Mouse (Mus musculus): ENCODE results near the gene Ripk3. TPM values are rescaled to one million over a fixed set of nuclear protein-coding genes. Genes with fewer than 3 reads are reported as not detected.

The Ripk3 gene
- total RNA-seq, 2 experiments from 2014 or later: 0.78 to 2.2 TPM

GRCm38 (mm10) chr14:55795380-55796163, 6.9 kb upstream of the Ripk3 start:
- peak in 1 of 2 experiments; percentile 4 for DNase-seq (ENCODE audit: low spot score in 2 of 2)

DNA sequence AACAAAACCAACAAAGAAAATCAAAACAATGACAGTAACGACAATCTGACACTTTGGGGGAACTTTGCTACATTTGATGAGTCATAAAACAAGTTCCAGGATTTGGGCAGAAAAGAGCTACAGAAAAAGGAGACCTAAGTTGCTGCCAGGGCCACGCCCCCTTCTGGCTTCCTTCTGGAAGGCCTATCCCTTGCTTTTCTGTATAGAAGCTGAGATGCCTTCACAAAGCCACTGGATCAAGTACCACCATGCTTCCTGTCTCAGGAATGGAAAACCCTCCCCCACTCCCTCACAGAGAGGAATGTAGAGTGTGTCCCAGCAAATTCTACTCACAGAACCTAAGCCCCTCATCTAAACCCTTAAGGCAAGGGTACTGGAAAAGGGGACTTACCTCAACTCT, 5.3 kb upstream of the Ripk3 start:
- peak in 1 of 2 experiments; percentile 4 for DNase-seq (ENCODE audit: low spot score in 2 of 2)

DNA sequence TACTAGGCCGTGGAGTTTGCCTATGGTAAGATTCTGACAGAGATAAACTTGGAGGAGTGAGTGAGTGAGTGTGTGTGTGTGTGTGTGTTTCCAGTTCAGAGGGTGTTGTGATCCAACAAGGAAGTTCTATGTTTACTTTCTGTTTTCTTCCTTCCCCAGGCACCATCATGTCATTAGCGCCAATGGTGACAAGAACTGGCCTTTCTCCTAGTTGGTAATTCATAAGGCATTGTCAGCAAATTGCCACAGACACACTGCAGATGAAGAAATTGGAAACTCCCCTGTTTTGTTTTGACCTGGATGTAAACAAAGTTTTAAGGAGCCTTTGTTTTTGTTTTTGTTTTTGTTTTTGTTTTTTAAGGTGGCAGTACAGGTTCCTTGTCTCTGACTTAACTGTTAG, 4.8 kb upstream of the Ripk3 start:
- no peak for DNase-seq (ENCODE audit: low spot score in 2 of 2)

GRCm38 (mm10) chr14:55787731-55788130, 934 bp downstream of the Ripk3 start:
- DNase-seq (ENCODE audit: low spot score in 2 of 2): peak in 1 of 2 experiments; percentile 7

DNA sequence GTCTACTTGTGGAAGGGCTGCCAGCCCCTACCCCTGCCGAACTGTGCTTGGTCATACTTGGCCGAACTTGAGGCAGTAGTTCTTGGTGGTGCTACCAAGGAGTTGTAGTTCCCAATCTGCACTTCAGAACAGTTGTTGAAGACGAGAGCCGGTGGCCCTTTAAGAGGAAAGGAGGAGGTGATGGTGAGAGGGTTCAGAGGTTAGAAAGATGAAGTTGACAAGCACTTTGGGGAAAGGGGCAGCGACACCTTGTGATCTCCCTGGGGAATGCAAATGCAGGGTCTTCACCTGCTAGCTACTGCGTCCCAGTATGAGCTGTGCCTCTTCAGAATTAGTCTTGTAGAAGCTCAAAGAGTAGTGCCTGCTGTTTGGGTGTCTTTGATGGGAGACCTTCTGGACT, 3.5 kb downstream of the Ripk3 start:
- peak in 1 of 2 experiments; percentile 17 for DNase-seq (ENCODE audit: low spot score in 2 of 2)

DNA sequence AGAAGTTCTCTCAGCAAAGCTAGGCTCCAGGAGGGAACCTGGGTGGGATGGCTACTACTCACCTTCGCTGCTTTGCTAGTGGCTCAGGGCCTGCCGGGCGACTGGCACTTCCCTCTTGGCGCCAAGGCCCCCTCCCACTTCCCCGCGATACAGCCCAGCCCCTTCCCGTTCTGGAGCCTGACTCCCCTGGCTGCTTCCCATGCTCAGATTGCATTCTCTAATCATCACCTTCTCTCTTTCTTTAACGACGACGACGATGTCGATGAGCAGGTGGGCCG, 4.8 kb downstream of the Ripk3 start, which contains the start of gene Adcy4:
Gene Adcy4 (minus strand): TSS at position 138 of the 278 bp plus-strand sequence.
- DNase-seq (ENCODE audit: low spot score in 2 of 2): peak in 1 of 2 experiments; percentile 8

DNA sequence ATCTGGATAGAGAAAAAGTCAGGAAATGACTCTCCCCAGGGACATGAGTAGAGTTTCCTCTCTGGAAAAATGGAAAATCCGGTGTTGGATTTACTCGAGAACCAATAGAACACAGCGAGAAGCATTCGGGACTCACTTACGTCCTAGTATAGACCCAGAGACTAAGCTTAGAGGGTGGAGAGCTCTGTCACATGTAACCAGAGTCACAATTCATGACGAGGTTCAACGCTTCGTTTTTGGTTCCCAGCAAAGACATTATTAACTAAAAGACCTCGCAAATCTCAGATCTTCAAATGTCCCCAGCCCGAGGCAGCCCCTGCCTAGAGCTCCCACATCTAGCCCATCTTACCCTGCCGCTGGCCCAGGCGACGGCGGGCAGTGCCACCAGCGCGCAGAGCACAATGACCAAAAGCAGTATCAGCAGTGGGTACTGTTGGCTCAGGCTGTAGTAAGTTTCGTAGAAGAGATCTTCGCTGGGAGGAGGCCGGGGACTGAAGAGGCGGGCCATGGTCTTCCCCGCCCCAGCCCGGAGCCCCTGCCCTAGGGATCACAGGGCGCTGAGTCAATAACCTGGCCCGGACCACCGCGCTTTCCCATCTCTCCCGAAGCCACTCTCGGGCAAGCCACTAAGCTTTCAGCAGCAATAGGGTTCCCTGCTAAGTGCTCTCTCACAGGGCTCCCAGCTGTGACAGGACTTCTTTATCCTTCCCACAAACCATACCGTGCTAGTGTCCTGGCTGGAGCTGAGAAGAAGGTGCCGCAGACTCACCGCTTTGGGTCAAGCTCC, 5.3 kb downstream of the Ripk3 start:
- peak in 1 of 2 experiments; percentile 12 for DNase-seq (ENCODE audit: low spot score in 2 of 2)

DNA sequence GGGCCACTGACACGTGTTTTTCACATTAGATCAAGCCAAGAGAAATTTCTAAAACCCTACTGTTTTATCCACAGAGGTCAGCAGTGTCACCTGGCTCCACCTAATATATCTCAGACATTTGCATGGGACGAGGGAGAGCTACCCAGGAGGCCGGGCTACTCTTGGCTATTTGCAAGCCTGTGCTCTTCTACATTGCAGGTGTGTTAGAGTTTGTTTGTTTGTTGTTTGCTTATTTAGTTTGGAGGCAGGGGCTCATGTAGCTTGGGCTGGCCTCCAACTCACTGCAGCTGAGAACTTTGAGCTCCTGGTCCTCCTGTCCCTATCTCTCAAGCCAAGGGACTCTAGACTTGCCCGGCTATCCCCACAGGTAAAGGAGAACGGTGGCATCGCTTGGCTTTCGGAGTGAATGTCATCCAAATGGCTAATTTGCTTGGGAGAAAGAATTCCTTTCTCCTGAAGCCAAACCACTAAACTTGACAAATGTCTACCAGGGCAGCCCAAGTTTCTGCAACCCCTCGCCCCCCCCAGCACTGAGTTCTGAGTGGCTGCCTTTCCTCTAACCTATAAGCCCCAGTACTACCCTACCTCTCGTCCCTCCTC, 6.2 kb downstream of the Ripk3 start:
- peak in 1 of 2 experiments; percentile 7 for DNase-seq (ENCODE audit: low spot score in 2 of 2)

DNA sequence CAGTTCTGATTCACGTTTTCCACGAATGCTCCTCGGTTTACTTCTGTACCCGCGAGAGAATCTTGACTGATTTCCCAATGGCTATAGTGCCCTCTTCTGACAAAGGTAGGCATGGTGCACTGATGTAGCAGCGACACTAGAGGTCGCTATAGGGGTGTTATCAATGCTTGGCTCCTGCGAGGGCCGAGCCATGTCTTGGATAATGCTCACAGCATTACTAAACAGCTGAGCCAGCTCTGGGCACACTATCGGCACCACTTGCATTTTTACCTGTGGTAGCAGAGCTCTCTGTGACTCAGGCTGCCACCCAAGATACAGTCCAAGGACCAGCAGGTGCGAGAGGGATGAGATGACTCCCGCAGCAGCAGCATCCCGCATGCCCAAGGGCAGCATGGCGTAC, 7.4 kb downstream of the Ripk3 start:
- peak; percentile 48 to 68 for DNase-seq (ENCODE audit: low spot score in 2 of 2)

- peak; percentile 2 to 10 for DNase-seq (ENCODE audit: low spot score in 2 of 2)
These were observed 7.9 kb downstream of the Ripk3 start for GRCm38 (mm10) chr14:55780736-55781135.

GRCm38 (mm10) chr14:55779656-55780055, 9.0 kb downstream of the Ripk3 start:
- peak; percentile 0 to 8 for DNase-seq (ENCODE audit: low spot score in 2 of 2)

GRCm38 (mm10) chr14:55778686-55779085, 10.0 kb downstream of the Ripk3 start:
- peak in 1 of 2 experiments; percentile 5 for DNase-seq (ENCODE audit: low spot score in 2 of 2)

DNA sequence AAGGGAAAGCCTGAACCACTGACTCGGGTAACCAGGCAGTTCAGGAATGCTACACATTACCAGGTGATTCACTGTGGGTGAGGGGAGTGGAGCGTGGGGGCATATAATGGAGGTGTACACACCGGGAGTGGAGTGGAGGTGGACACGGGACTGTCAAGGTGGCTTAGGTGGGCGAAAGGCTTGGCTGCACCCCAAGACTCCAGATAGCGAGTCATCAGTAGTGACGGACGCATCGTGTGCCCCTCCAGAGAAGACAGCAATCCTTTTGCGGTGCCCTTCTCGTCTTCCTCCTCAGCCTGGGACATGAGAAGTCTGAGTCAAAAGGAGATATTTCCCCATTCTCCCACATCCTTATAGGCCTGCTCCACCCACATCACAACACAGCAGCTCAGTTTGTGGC, 10.9 kb downstream of the Ripk3 start:
- no peak for DNase-seq (ENCODE audit: low spot score in 2 of 2)

DNA sequence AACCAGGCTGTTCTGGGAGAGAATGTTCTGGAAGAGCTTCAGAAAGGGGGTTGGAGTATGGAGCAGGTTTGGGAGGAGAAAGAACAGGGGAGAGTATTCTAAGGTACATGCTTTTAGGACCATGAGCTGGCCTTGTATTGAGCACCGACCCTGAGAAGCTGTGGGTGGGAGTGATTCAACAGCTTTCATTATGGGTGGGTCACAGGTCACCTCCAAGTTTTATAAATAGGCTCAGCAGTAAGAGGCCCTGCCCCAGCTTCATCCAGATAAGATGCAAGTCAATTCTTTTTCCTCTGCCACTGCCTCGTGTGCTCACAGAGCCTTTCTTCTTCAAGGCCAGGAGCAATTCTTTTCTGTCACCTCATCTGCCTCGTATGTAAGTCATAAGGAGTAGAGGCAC, 11.5 kb downstream of the Ripk3 start:
- no peak for DNase-seq (ENCODE audit: low spot score in 2 of 2)

DNA sequence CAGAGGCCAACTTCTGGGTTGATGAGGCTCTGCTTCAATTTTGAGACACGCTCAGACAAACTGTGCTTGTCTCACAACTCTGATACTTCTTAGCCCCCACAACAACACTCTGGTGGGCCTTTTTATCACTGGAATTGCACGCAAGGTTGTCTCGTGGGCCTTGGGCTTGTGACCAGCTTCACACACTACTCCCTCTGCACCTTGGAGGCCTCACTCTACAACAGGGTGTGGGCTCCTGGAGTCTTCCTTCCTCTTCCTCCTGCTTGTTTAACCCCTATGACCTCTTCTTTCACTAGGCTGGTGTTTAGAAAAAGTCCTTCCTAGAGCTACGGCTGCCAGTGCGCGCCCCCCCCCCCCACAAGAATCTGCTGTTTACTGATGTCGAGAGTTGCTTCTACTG, 12.0 kb downstream of the Ripk3 start:
- DNase-seq (ENCODE audit: low spot score in 2 of 2): no peak

GRCm38 (mm10) chr14:55769087-55769703, 19.5 kb downstream of the Ripk3 start:
- DNase-seq (ENCODE audit: low spot score in 2 of 2): no peak

GRCm38 (mm10) chr14:55768555-55768954, 20.1 kb downstream of the Ripk3 start:
- no peak for DNase-seq (ENCODE audit: low spot score in 2 of 2)

DNA sequence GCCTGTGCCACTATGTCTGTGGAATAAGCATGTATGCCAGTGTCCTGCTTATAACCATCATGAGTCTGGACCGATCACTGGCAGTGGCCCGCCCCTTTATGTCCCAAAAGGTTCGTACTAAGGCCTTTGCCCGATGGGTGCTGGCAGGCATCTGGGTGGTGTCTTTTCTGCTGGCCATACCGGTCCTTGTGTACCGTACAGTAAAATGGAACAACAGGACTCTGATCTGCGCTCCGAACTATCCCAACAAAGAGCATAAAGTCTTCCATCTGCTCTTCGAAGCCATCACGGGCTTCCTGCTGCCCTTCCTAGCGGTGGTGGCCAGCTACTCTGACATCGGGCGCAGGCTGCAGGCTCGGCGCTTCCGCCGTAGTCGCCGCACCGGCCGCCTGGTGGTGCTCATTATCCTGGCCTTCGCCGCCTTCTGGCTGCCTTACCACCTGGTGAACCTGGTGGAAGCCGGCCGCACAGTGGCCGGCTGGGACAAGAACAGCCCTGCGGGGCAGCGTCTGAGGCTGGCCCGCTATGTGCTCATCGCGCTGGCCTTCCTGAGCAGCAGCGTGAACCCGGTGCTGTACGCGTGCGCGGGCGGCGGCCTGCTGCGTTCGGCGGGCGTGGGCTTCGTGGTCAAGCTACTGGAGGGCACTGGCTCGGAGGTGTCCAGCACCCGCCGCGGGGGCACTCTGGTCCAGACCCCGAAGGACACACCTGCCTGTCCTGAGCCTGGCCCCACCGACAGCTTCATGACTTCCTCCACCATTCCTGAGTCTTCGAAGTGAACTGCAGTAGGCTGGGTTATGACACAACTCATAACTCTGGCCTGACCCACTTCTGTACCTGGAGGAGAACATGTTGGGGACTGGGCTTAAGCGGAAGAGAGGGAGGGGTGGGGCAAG, 20.9 kb downstream of the Ripk3 start:
- DNase-seq (ENCODE audit: low spot score in 2 of 2): peak; percentile 52 to 54

DNA sequence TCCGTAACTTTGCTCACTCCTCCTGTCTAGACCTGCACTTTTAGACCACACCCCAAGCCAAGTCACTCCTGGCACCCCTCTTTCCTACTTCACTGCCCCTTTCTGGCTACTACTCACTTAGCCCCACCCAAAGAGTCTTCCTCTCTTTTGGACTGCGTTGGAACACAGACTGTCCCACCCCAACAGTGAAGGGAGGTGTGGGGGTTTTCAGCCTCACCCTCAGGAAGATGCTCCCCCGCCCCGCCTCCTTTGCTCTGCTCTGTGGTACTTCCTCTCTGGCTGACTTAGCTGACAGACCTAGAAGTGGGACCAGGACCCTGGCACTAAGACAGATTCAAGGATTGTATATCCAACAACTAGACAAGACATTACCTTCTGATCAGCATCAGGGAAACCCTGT, 23.0 kb downstream of the Ripk3 start, which contains the start of gene Ltb4r1:
Gene Ltb4r1 (plus strand): TSS at position 267 of the 400 bp plus-strand sequence.
- no peak for DNase-seq (ENCODE audit: low spot score in 2 of 2)

- DNase-seq (ENCODE audit: low spot score in 2 of 2): no peak
These were observed 25.5 kb downstream of the Ripk3 start for GRCm38 (mm10) chr14:55763166-55763565.
